Mouse (Mus musculus) limb, embryonic 14.5 days (tissue): ENCODE data around the gene Phtf2. TPM values are rescaled to one million over a fixed set of nuclear protein-coding genes. Genes with fewer than 3 reads are reported as not detected.
"Not testable (repeated sequence)": the region's sequence is repeated elsewhere in the genome, so short reads cannot be mapped to it uniquely, and the experiment has no call there.

Experiments
- ATAC-seq: fragments of 200-750 bp; cut with Nextera tagmentation; 2 replicates; pipeline ENCODE4 v1.8.0; 2017; ENCODE audit warnings: low read depth, moderate number of reproducible peaks, moderate TSS enrichment; ENCODE audit not compliant: low FRiP score
- DNase-seq: peaks from one replicate; pipeline ENCODE4 v3.0.0-alpha.2; 2015; ENCODE audit warnings: low spot score
- H3K27ac ChIP-seq: fragments of 300-500 bp; sonication (generic); replicated peaks from 2 replicates; pipeline ENCODE4 v1.5.1; 2014; ENCODE audit warnings: low read depth, mild to moderate bottlenecking, low read length, moderate library complexity, mixed read lengths
- H3K27me3 ChIP-seq: fragments of 300-500 bp; sonication (generic); 2 replicates; pipeline ENCODE4 v1.6.1; 2014; ENCODE audit warnings: low read length, mixed read lengths; ENCODE audit not compliant: control insufficient read depth, insufficient read depth
- H3K36me3 ChIP-seq: fragments of 300-500 bp; sonication (generic); 2 replicates; pipeline ENCODE4 v1.6.1; 2014; ENCODE audit warnings: mild to moderate bottlenecking, low read length, moderate library complexity, mixed read lengths; ENCODE audit not compliant: control insufficient read depth, insufficient read depth
- H3K4me1 ChIP-seq: fragments of 300-500 bp; sonication (generic); 2 replicates; pipeline ENCODE4 v1.6.1; 2014; ENCODE audit warnings: antibody characterized with exemption, low read length, mixed read lengths; ENCODE audit not compliant: control insufficient read depth, insufficient read depth
- H3K4me2 ChIP-seq: fragments of 300-500 bp; sonication (generic); replicated peaks from 2 replicates; pipeline ENCODE4 v1.6.1; 2014; ENCODE audit warnings: low read depth, mild to moderate bottlenecking, low read length, moderate library complexity; ENCODE audit not compliant: severe bottlenecking
- H3K4me3 ChIP-seq: fragments of 300-500 bp; sonication (generic); replicated peaks from 2 replicates; pipeline ENCODE4 v1.5.1; 2014; ENCODE audit warnings: low read length
- H3K9ac ChIP-seq: fragments of 300-500 bp; sonication (generic); 2 replicates; pipeline ENCODE4 v1.6.1; 2014; ENCODE audit warnings: mild to moderate bottlenecking, low read depth, low read length, moderate library complexity; ENCODE audit not compliant: severe bottlenecking
- H3K9me3 ChIP-seq: fragments of 300-500 bp; sonication (generic); 2 replicates; pipeline ENCODE4 v1.6.1; 2016; ENCODE audit warnings: low read length; ENCODE audit not compliant: control insufficient read depth
- POLR2A ChIP-seq: fragments of 200-500 bp; IDR thresholded peaks from 2 replicates; pipeline ENCODE4 v1.8.0; 2012; ENCODE audit warnings: inconsistent platforms, mild to moderate bottlenecking, moderate library complexity, borderline replicate concordance; ENCODE audit not compliant: insufficient read depth, insufficient read length; ENCODE audit errors: extremely low read depth
- WGBS: fragments of 180-500 bp; shearing (Covaris S2); extraction: QIAGEN DNeasy Blood & Tissue Kit; methylation state at CpG from one replicate; pipeline ENCODE4 v1.1.7; 2014; 5-methylcytosine and 5-hydroxymethylcytosine counted together
- polyA plus RNA-seq, 2 experiments: library from polyadenylated mRNA; depleted of rRNA in 1 of 2; stranded (reverse) in 1 of 2; unstranded in 1 of 2; fragments of >200 nt; fragmentation: Nextera tagmentation in 1 of 2; extraction: Ambion mirVana in 1 of 2; gene quantifications; 2 replicates each; pipeline versions ENCODE4 v1.2.1 to v1.2.3; 2012 to 2014

The Phtf2 gene
- polyA plus RNA-seq, 2 experiments, result 8.6 to 14.9 TPM

DNA sequence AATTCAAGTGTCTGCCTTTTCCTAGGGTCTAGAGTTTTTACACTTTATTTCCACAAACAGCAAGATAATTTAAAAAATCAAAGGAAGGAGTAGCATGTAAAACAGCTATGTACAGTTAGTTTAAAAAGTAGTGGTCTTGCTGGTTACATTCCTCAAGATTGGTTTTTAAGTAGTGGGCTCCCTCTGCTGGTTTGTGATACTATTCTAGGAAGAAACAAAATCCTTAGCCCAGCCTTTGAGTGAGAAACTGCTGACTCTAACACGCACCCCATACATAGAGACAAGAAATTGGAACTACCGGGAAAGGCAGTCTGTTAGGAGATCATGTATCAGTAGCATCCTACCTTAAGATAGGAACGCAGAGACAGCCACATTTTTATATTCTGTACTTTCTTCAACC is 108.6 kb downstream of the Phtf2 start:
- no peak overlapping the region for H3K4me3 ChIP-seq
- DNase-seq (peak; percentile 72), ATAC-seq (no peak)
- H3K9me3 ChIP-seq, result no peaks in the 10 kb centered on the region
- peaks cover 6% of the 10 kb centered on the region; the same call in 1 of the 2 replicates for H3K36me3 ChIP-seq
- WGBS, result 60% methylated on average over 3 of the region's 3 CpGs
- no peak overlapping the region for H3K4me2 ChIP-seq
- H3K27me3 ChIP-seq, result no peaks in the 10 kb centered on the region
- H3K27ac ChIP-seq, result no peak overlapping the region
- no peaks in the 10 kb centered on the region for H3K4me1 ChIP-seq
- TF ChIP-seq POLR2A, result no peak
- H3K9ac ChIP-seq, result no peak overlapping the region

DNA sequence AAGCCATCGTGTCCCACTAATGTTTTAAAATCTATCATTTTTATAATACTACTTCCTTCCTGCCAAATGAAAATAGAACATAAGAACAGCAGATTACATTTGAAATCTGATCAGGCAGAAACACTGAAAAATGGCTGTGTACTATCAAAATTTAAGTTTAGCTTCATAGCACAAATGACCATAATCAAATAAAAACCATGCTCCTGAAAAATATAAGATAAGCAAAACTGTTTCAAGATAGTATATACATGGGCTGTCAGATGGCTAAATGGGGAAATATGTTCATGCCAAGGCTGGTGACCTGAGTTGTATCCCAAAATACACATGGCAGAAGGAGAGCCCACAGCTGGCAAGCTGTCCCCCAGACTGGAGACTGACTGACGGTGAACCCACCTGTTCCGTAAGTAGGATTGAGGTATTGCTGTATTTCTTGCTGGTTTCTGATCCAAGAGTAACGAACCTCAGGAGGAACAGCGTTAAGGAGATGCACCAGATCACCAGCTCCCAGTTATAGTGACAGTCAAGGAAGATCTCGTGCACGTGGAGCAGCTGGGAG is 116.5 kb downstream of the Phtf2 start:
- no peak for TF ChIP-seq POLR2A
- Histone ChIP-seq H3K27ac (no peak overlapping the region), H3K9ac (no peak overlapping the region), H3K27me3 (no peaks in the 10 kb centered on the region), H3K36me3 (peaks cover 10% of the 10 kb centered on the region; the same call in 1 of the 2 replicates), H3K4me2 (no peak overlapping the region), H3K9me3 (no peaks in the 10 kb centered on the region), H3K4me1 (no peaks in the 10 kb centered on the region), H3K4me3 (no peak overlapping the region)
- ATAC-seq (no peak), DNase-seq (no peak)
- WGBS, result 87% methylated on average over 7 of the region's 7 CpGs

DNA sequence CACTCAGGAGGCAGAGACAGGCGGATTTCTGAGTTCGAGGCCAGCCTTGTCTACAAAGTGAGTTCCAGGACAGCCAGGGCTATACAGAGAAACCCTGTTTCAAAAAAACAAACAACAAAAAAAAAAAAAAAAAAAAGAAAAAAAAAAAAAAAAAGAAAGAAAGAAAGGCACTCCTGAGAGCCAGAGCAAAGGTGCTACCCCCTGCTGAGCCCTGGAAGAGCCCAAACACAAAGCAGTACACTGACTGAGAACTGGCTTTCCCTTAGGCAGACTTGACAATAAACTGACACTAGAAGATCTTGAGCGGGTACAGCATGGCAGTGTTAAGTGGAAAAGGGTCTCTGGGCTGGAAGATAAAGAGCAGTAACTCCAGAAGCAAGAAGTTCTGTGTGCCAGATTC is 119.5 kb downstream of the Phtf2 start:
- H3K27me3 ChIP-seq, H3K27ac ChIP-seq, H3K36me3 ChIP-seq, H3K4me1 ChIP-seq, H3K9ac ChIP-seq, H3K4me2 ChIP-seq, H3K9me3 ChIP-seq, H3K4me3 ChIP-seq, ATAC-seq, DNase-seq: not testable (repeated sequence)
- WGBS, result 95% methylated on average over 3 of the region's 3 CpGs

DNA sequence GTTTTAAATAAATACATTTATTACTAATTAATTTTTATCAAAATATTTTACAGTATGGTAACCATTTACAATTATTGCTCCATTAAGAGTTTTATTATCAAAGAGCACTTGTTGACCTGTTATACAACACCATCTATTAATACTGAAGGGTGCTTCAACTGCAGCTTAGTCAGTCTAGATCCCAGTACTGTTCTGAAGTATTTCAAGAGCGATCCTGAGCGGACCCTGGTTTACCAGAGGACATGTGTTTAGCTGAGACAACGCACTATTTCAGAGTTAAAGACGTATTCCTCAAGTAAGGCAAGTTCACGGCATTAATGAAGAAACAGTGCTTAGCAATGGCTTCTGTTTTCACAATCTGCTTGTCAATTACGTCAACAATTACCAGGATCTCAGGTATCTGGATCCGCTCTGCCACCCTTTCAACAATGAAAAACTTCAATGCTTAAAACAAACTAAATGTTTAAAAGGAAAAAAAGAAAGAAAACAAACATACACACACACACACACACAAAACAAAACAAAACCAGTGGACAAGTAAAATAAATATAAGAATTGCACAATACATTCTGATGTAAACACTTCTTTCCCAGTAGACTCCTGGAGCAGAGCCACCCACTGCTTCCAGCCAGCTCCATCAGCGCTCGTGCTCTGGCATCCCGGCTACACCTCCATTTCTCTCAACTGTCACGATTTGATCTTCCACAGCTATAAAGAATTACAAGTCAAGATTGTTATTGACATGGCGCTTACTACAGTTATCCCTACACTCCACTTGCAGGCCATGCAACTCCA is 121.4 kb downstream of the Phtf2 start:
- no peak for DNase-seq
- WGBS, result 94% methylated on average over 12 of the region's 12 CpGs

DNA sequence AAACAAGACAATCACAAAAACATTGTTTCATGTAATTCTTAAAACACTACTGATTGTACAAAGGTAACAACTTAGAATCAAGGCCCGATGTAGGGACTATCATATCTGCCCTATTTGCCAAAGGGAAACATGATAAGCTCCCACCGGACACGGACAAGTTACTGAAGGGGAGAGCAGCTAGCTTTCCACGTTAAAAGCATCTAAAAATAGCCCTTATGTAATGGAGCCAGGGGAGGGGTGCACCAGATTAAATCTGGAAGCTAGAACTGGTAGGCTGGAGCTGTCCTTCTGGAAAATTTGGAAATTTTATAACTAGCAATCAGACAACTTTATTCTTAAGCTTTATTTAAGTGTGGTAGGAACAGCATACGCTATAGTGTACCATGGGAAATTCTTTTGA is 122.2 kb downstream of the Phtf2 start:
- Histone ChIP-seq H3K27ac (no peak overlapping the region), H3K36me3 (peaks cover 5% of the 10 kb centered on the region; the same call in 1 of the 2 replicates), H3K9ac (no peak overlapping the region), H3K9me3 (no peaks in the 10 kb centered on the region), H3K4me1 (no peaks in the 10 kb centered on the region), H3K4me2 (no peak overlapping the region), H3K27me3 (no peaks in the 10 kb centered on the region), H3K4me3 (no peak overlapping the region)
- no peak for TF ChIP-seq POLR2A
- ATAC-seq, result no peak
- no peak for DNase-seq
- 76% methylated on average over 5 of the region's 5 CpGs for WGBS

More for the DNA sequence above, 121.4 kb downstream of the Phtf2 start:
- Histone ChIP-seq H3K4me2 (no peak overlapping the region), H3K27me3 (no peaks in the 10 kb centered on the region), H3K27ac (no peak overlapping the region), H3K9me3 (no peaks in the 10 kb centered on the region), H3K4me3 (no peak overlapping the region), H3K9ac (no peak overlapping the region), H3K4me1 (no peaks in the 10 kb centered on the region), H3K36me3 (peaks cover 8% of the 10 kb centered on the region; the same call in 1 of the 2 replicates)
- no peak for ATAC-seq
- no peak for TF ChIP-seq POLR2A
